Mouse (Mus musculus): ENCODE measurements at regions not wholly inside any gene's neighbourhood (a gene's known extent, or its start where the extent isn't known, plus 50 kb on each side); places are given as distances from the start of the nearest gene placed in this dataset.

DNA sequence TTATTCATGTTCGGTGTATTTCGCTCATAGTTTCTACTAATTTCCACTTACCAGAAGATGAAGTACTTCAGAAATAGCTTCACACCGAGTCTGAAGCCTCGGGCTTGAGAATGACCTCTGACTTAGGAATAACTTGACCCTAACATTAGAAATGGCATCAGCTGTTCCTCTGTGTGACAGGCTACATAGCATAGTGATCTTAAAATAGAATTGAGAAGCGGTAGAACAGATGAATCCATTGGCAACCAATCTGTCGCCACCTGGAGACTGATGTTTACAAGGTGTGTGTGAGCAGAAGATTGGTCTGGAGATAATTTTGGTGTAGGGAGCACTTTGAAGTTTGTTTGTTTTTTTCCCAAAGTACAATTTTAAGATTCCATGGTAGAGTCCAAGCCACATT lies 60.9 kb upstream of the Ahi1 start:
- H3K36me3 ChIP-seq = no peaks in the 10 kb centered on the region
- H3K27me3 ChIP-seq (ENCODE audit: low read depth, poor library complexity, severe bottlenecking) = no peaks in the 10 kb centered on the region
- no peak overlapping the region for H3K27ac ChIP-seq
- no peaks in the 10 kb centered on the region for H3K9me3 ChIP-seq (replicated peaks)
- no peaks in the 10 kb centered on the region for H3K4me1 ChIP-seq
- H3K4me3 ChIP-seq = no peak overlapping the region
- no peak for DNase-seq (ENCODE audit: low spot score)
- 57% methylated on average over 6 of the region's 6 CpGs for WGBS

DNA sequence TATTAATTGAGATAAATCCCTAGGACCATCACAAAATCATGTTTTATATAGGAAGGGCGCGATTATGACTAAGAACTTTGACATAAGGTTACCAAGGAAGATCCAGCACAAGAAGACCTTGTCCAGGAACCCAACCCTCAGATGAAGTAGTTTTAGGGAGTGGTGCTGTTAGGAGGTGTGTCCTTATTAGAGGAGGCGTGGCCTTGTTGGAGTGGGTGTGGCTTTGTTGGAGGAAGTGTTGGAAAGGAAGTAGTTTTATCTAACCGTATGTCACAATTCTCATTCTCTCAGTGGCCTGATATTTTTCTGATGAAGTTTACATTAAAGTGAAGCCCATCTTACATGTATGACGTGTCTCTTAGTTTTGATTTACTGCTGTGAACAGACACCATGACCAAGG lies 68.7 kb upstream of the Ahi1 start:
- Histone ChIP-seq H3K36me3 (no peaks in the 10 kb centered on the region), H3K27ac (no peak overlapping the region), H3K27me3 (ENCODE audit: low read depth, poor library complexity, severe bottlenecking) (no peaks in the 10 kb centered on the region), H3K4me1 (no peaks in the 10 kb centered on the region; the same call in 1 of the 2 replicates), H3K9me3 (replicated peaks) (no peaks in the 10 kb centered on the region), H3K4me3 (no peak overlapping the region)
- WGBS = 92% methylated on average over 5 of the region's 5 CpGs
- no peak for DNase-seq (ENCODE audit: low spot score)

DNA sequence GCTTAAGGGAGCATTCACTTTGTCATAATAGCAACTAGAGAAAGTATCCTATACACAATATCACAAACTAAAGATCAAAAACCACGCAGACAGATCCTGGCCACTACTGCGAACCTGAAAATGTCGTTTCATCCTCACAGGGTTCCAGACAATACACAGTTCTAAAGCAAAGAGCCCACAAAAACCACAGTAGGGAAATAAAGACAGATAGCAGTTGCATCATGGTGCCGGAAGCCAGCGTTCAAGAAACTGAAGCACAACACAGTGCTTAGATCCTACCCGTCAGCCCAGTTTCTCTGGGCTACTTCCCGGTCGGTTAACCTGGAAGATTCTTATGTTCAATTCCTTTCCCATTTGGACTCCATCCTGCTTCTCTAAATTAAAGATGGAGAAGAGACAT lies 69.7 kb upstream of the Ahi1 start:
- Histone ChIP-seq H3K36me3 (no peaks in the 10 kb centered on the region), H3K4me3 (no peak overlapping the region), H3K4me1 (no peaks in the 10 kb centered on the region; the same call in 1 of the 2 replicates), H3K9me3 (replicated peaks) (no peaks in the 10 kb centered on the region), H3K27ac (no peak overlapping the region), H3K27me3 (ENCODE audit: low read depth, poor library complexity, severe bottlenecking) (no peaks in the 10 kb centered on the region)
- no peak for DNase-seq (ENCODE audit: low spot score)
- WGBS = 92% methylated on average over 8 of the region's 8 CpGs

DNA sequence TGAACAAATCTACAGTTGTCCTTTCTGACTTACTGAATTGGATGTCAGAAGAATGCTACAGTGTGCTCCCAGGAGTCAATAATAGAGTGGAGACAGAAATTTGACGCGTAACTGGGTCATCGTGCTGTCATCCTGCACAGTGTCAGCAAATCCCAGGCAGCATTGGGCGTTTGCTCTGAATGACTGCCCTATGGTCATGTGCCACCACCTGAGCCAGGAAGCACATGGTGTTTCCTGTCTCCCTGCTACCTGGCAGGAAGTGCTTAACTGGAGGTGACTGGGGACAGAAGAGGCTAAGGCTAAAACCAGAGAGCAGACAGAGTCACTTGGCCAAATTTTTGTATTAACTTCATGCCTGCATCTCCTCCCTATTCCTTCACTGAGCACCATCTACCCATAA lies 72.1 kb upstream of the Ahi1 start:
- no peak overlapping the region for H3K27ac ChIP-seq
- H3K4me3 ChIP-seq = no peak overlapping the region
- 88% methylated on average over 4 of the region's 4 CpGs for WGBS
- no peaks in the 10 kb centered on the region for H3K9me3 ChIP-seq (replicated peaks)
- H3K27me3 ChIP-seq (ENCODE audit: low read depth, poor library complexity, severe bottlenecking) = no peaks in the 10 kb centered on the region
- H3K36me3 ChIP-seq = no peaks in the 10 kb centered on the region
- no peaks in the 10 kb centered on the region; the same call in 1 of the 2 replicates for H3K4me1 ChIP-seq
- no peak for DNase-seq (ENCODE audit: low spot score)

DNA sequence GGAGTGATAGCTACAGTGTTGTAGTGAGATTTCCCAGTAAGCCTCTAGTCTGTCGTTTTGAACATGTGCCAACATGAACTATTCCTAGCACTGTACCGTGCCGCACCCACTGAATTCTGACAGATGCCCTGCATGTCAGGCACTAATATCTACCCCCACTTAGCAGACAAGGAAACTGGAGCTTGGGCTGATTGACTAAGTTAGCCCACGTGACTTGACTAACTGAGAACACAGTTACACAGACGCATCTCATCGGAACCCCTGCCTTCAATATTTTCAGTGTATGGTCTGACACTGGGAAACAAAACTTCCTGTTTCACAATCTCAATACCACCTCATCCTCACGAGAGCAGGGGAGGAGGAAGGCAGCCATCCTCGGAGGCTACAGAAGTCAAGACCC lies 72.9 kb upstream of the Ahi1 start:
- Histone ChIP-seq H3K9me3 (replicated peaks) (no peaks in the 10 kb centered on the region), H3K36me3 (no peaks in the 10 kb centered on the region), H3K4me3 (no peak overlapping the region), H3K4me1 (no peaks in the 10 kb centered on the region; the same call in 1 of the 2 replicates), H3K27ac (no peak overlapping the region), H3K27me3 (ENCODE audit: low read depth, poor library complexity, severe bottlenecking) (no peaks in the 10 kb centered on the region)
- DNase-seq (ENCODE audit: low spot score) = no peak
- WGBS = 92% methylated on average over 8 of the region's 8 CpGs

DNA sequence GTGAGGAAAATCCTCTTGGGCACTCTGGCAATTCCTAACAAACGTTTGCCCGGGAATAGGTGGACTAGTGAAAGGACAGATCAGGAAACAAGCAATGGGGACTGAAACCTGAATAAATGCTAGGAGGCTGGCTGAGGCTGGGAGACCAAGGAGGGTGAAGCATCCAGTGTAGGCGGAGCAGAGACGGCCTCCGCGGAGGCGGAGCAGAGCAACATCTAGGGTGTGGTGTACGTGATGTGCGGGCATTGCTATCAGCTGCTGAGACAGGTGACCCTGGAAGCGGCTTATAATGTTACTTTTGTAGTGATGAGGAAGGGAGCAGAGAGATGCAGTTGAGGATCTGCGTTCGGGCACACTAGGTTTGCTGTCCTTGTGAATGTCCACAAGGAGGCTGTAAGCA lies 85.3 kb upstream of the Ahi1 start:
- no peak for DNase-seq (ENCODE audit: low spot score)
- no peaks in the 10 kb centered on the region for H3K36me3 ChIP-seq
- 89% methylated on average over 12 of the region's 12 CpGs for whole genome bisulfite sequencing

DNA sequence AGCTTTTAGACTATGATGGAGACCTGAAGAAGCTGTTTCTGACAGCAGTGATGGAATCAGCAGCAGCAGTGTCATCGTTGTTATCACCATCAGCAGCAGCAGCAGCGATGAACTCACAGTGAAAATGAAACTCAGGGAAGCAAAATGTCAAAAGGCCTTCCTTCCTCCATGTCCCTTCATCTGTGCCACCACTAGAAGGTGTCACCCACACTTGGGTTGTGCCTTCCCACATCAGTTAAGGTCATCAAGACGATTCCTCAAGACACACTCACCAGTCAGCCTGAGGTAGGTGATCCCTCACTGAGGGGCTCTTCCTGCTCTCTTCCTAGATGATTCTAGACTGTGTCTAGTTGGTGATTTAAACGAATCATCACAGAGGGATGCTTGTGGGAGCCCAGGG lies 87.3 kb upstream of the Ahi1 start:
- no peaks in the 10 kb centered on the region for H3K9me3 ChIP-seq (replicated peaks)
- no peaks in the 10 kb centered on the region for H3K4me1 ChIP-seq
- no peak overlapping the region for H3K4me3 ChIP-seq
- H3K27me3 ChIP-seq (ENCODE audit: low read depth, poor library complexity, severe bottlenecking) = no peaks in the 10 kb centered on the region
- no peak overlapping the region for H3K27ac ChIP-seq
- no peaks in the 10 kb centered on the region for H3K36me3 ChIP-seq
- 85% methylated on average over 4 of the region's 4 CpGs for WGBS
- no peak for DNase-seq (ENCODE audit: low spot score)

More for the DNA sequence above, 85.3 kb upstream of the Ahi1 start:
- Histone ChIP-seq H3K27ac (no peak overlapping the region), H3K9me3 (replicated peaks) (no peaks in the 10 kb centered on the region), H3K4me3 (no peak overlapping the region), H3K4me1 (no peaks in the 10 kb centered on the region), H3K27me3 (ENCODE audit: low read depth, poor library complexity, severe bottlenecking) (no peaks in the 10 kb centered on the region)

DNA sequence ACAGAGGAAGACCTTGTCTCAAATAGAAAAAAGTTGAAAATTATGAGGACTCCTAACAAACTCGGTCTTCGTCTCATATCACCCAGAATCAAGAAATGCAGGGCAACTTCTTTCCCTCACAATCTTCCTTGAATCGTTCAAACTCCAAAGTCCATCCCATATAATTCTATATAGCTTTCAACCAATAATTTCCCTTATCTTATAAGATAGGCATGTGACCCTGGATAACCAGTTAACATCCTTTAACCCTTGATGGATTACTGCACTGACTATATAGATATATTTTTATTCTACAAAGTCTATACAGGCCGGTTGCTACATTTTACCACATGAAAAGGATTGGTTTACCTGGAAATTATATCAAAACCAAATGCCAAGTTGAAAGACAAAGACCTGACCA lies 94.9 kb upstream of the Ahi1 start:
- no peak overlapping the region for H3K4me3 ChIP-seq
- H3K36me3 ChIP-seq = no peaks in the 10 kb centered on the region
- 96% methylated on average over 4 of the region's 4 CpGs for WGBS
- H3K27ac ChIP-seq = no peak overlapping the region
- 0 out of 2 replicates have a peak, but pooled peaks cover 5% of the 10 kb centered on the region for H3K27me3 ChIP-seq (ENCODE audit: low read depth, poor library complexity, severe bottlenecking)
- no peaks in the 10 kb centered on the region for H3K9me3 ChIP-seq (replicated peaks)
- peaks cover 14% of the 10 kb centered on the region for H3K4me1 ChIP-seq
- DNase-seq (ENCODE audit: low spot score) = no peak

DNA sequence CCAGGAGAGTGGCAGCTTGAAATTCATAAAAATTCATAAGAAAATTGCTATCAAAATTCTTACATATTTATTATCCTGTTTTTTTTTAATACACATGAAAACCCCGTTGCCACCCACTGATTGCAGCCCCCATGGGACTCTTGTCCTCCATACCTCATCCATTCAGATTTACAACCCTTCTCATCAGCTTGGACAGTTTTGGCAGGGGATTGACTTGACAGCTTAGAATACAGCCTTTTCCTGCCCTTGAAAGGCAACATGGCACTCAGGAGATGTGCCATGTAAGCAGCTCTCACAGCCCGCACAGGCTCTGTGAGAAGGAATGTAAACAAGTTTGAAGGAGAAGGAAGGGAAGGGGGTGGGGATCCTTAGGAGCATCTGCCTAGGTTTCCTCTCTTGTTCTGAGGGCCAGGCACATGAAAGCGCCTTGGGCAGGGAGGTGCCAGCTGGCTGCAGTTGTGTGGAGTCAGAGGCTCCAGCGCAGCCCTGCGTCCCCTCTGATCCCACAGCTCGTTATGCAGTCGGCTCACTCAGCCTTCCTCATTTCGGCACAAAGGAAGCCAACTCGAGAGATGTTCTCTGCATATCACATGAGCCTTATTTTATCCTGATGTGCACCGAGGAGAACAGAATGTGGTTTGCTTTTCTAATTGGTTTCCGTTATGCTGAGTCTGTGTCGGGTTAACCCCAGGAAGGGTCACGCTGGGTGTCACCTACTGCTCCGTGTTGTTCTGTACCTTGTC lies 97.6 kb upstream of the Ahi1 start:
- H3K4me3 ChIP-seq = peak overlapping the region; percentile 37
- peaks cover 16% of the 10 kb centered on the region; the same call in 1 of the 2 replicates for H3K27me3 ChIP-seq (ENCODE audit: low read depth, poor library complexity, severe bottlenecking)
- peak; percentile 47 for DNase-seq (ENCODE audit: low spot score)
- no peaks in the 10 kb centered on the region for H3K9me3 ChIP-seq (replicated peaks)
- 16% methylated on average over 14 of the region's 14 CpGs for WGBS
- no peak overlapping the region for H3K27ac ChIP-seq
- H3K36me3 ChIP-seq = no peaks in the 10 kb centered on the region
- peaks cover 14% of the 10 kb centered on the region for H3K4me1 ChIP-seq

DNA sequence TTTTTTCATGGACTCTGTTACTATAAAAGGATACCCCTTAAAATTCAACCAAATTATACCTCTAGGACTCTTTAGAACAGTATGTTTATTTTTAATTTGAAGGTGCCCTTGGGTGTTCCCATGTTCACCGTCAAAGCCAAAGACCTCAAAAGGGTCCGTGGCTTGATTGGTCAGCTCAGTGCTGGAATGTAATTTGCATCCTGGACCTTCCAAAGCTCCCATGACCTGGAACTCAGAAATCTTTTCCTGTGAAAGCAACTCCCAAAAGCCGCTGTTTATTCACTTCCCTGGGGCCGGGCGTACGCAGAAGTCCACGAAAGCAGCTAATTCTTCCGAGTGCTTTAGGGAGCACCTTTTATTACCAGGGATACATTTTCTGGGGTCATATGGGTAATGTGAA lies 105.1 kb upstream of the Ahi1 start:
- no peak overlapping the region for H3K27ac ChIP-seq
- WGBS = 89% methylated on average over 8 of the region's 8 CpGs
- H3K9me3 ChIP-seq (replicated peaks) = no peaks in the 10 kb centered on the region
- H3K36me3 ChIP-seq = no peaks in the 10 kb centered on the region
- peaks cover 10% of the 10 kb centered on the region; the same call in 1 of the 2 replicates for H3K27me3 ChIP-seq (ENCODE audit: low read depth, poor library complexity, severe bottlenecking)
- no peak for DNase-seq (ENCODE audit: low spot score)
- no peaks in the 10 kb centered on the region for H3K4me1 ChIP-seq
- no peak overlapping the region for H3K4me3 ChIP-seq

DNA sequence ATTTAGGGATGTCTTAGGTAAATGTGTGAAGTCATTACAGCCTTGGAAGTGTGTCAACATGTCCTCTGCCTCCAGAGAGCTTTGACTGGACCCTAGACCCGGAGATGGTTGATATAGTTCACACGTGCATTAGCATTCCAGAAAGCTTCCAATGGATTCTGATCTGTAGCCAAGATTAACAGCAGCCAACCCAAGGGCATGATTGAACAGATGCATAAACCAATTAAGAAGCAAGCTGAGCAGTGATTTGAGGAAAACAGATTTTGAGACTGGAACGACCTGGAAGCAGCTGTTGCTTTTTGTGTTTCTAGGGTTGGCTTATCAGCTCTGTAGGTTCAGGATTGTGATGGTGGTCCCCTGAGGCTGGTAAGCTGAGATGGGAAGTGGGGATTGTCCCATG lies 109.1 kb upstream of the Ahi1 start:
- Histone ChIP-seq H3K27me3 (ENCODE audit: low read depth, poor library complexity, severe bottlenecking) (no peaks in the 10 kb centered on the region), H3K36me3 (no peaks in the 10 kb centered on the region), H3K27ac (no peak overlapping the region), H3K4me3 (no peak overlapping the region), H3K9me3 (replicated peaks) (no peaks in the 10 kb centered on the region), H3K4me1 (no peaks in the 10 kb centered on the region)
- no peak for DNase-seq (ENCODE audit: low spot score)
- 76% methylated on average over 3 of the region's 3 CpGs for WGBS

DNA sequence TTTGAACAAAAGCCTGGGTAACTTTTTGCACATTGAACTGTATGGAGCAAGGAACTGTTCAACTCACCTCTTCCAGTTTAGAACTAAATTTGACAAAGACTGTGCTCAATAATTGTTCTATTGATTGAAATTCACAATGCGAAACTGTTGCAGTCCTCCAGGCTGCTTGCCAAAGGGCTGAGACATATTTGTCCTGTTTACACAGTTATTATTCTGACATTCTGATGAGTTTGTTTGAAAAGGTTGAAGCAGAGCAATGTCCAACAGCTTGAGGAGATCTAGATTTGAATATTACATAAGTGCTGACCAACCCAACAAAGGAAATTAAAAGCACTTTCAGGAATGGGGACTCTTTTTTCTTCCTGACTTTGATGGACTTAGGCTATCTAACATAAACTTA lies 110.2 kb upstream of the Ahi1 start:
- 91% methylated on average over 1 of the region's 1 CpGs for WGBS
- no peaks in the 10 kb centered on the region for H3K27me3 ChIP-seq (ENCODE audit: low read depth, poor library complexity, severe bottlenecking)
- no peak overlapping the region for H3K4me3 ChIP-seq
- H3K9me3 ChIP-seq (replicated peaks) = no peaks in the 10 kb centered on the region
- H3K36me3 ChIP-seq = no peaks in the 10 kb centered on the region
- no peak overlapping the region for H3K27ac ChIP-seq
- H3K4me1 ChIP-seq = no peaks in the 10 kb centered on the region
- no peak for DNase-seq (ENCODE audit: low spot score)

DNA sequence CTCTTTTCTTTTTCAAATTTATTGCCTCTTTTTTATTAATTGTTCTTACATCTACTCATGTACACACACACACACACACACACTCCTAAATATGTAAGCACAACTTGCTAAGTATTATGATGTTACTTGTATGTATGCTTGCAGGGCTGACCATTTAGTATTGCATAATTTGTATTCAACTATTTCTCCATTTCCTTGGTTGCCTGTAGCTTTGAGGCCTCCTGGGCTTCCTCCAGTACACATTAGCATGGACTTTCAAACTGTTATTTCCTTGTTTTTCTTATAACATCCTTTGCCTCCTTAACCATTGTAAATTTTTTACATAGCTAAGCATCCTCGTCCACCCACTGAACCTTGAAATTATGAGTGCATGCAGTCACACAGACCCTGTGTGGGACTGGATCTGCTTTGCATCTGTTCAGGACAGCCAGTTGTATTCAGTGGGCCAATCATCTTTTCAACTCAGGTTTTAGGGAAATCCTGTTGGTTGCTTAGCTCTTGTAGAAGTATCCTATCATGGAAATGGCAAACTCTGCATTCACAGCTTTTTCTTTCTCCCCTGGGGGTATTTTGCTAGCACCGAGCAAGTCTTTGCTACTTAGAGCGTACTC lies 110.8 kb upstream of the Ahi1 start:
- WGBS = 81% methylated on average over 3 of the region's 3 CpGs
- DNase-seq (ENCODE audit: low spot score) = no peak
- Histone ChIP-seq H3K9me3 (replicated peaks) (no peaks in the 10 kb centered on the region), H3K36me3 (no peaks in the 10 kb centered on the region), H3K27ac (no peak overlapping the region), H3K27me3 (ENCODE audit: low read depth, poor library complexity, severe bottlenecking) (no peaks in the 10 kb centered on the region), H3K4me1 (no peaks in the 10 kb centered on the region), H3K4me3 (no peak overlapping the region)

Data from limb, embryonic 10.5 days (tissue).